Mouse (Mus musculus) kidney, adult 2 months (tissue): ENCODE measurements around the gene Cldn34b1. TPM values are rescaled to one million over a fixed set of nuclear protein-coding genes. Genes with fewer than 3 reads are reported as not detected.
"Not testable (repeated sequence)": the region's sequence is repeated elsewhere in the genome, so short reads cannot be mapped to it uniquely, and the experiment has no call there.

Experiments
- DNase-seq: peaks from one replicate; pipeline ENCODE4 v3.0.0; 2021
- H3K27ac ChIP-seq: fragments of 200-500 bp; 2 replicates; pipeline ENCODE4 v1.5.1; 2012; ENCODE audit warnings: low read depth, low read length, control low read depth, inconsistent platforms; ENCODE audit not compliant: insufficient read depth
- H3K27me3 ChIP-seq: fragments of 200-500 bp; replicated peaks from 2 replicates; pipeline ENCODE4 v1.6.1; 2012; ENCODE audit warnings: mild to moderate bottlenecking, moderate library complexity, low read length, inconsistent platforms; ENCODE audit not compliant: control insufficient read depth, insufficient read depth
- H3K36me3 ChIP-seq: fragments of 200-500 bp; 2 replicates; pipeline ENCODE4 v1.6.1; 2012; ENCODE audit warnings: mild to moderate bottlenecking, moderate library complexity, low read length, inconsistent platforms; ENCODE audit not compliant: control insufficient read depth, insufficient read depth
- H3K4me1 ChIP-seq: fragments of 200-500 bp; 2 replicates; pipeline ENCODE4 v1.6.1; 2011; ENCODE audit warnings: low read length; ENCODE audit not compliant: control insufficient read depth, insufficient read depth
- H3K4me3 ChIP-seq: fragments of 200-500 bp; 2 replicates; pipeline ENCODE4 v1.5.1; 2011; ENCODE audit warnings: mild to moderate bottlenecking, low read depth, low read length, control low read depth; ENCODE audit not compliant: insufficient read depth
- WGBS: fragments of 180-500 bp; shearing (Covaris S2); methylation state at CpG from one replicate; pipeline ENCODE4 v1.1.7; 2018; 5-methylcytosine and 5-hydroxymethylcytosine counted together
- polyA plus RNA-seq: library from polyadenylated mRNA; depleted of rRNA; stranded (reverse); fragments of >200 nt; gene quantifications from 2 replicates; pipeline ENCODE4 v1.2.3, GENCODE M21; 2012; rRNA removed

Gene Cldn34b1
- not detected in 2 replicates for polyA plus RNA-seq

DNA sequence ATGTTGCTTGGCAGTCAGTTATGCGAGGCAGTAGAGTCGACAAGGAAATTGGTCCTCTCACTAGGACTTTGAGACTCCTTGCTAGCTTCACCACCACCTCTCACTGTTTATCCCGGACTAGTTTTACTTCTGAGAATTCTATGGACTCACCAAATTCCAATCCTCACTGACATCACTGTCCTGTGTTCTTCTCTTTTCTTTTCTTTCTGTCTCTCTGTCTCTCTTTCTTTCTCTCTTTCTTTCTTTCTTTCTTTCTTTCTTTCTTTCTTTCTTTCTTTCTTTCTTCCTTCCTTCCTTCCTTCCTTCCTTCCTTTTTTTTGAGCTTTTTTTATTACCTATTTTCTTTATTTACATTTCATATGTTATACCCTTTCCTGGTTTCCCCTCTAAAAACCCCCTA, at the start of gene Cldn34b1:
Cldn34b1 (minus strand) TSS at position 101 of the 400 bp plus-strand sequence.
- WGBS: 86% methylated on average over 3 of the region's 3 CpGs
- H3K4me1 ChIP-seq: not testable (repeated sequence)

DNA sequence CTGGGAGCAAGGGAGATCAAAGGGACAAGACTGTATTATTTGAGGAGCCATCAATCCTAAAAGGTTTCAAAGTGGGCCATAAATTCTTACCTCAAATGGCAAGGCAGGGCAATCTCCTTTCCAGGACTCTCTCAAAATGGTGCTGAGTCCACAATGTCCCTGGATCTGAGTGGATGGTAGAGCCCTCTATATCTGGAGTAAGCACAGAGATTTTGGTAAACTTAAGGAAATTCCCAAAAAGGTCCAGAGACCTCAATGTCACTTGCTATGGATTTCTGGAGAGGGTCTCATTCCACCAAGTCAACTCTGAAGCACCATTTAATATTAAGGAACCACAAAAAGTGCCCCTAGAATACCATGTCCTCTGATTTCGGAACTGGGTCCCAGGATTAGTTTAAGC, 45.8 kb upstream of the Cldn34b1 start, which contains the start of gene Magea6:
Magea6 (minus strand) TSS at position 101 of the 400 bp plus-strand sequence.
- not testable (repeated sequence) for H3K4me1 ChIP-seq
- WGBS: 67% methylated on average over 1 of the region's 1 CpGs

More for the DNA sequence above, at the start of gene Cldn34b1:
- H3K27me3 ChIP-seq, H3K4me3 ChIP-seq, H3K36me3 ChIP-seq, H3K27ac ChIP-seq, DNase-seq: not testable (repeated sequence)

More for the DNA sequence above, 45.8 kb upstream of the Cldn34b1 start, which contains the start of gene Magea6:
- DNase-seq, H3K27ac ChIP-seq, H3K27me3 ChIP-seq, H3K4me3 ChIP-seq, H3K36me3 ChIP-seq: not testable (repeated sequence)

Other genes starting within 250 kb of the Cldn34b1 start
- not detected in 2 replicates for gene Magea6, start 45.7 kb upstream of the Cldn34b1 start, polyA plus RNA-seq
- gene Magea3, start 59.2 kb upstream of the Cldn34b1 start, polyA plus RNA-seq: not detected in 2 replicates
- gene Magea8, start 105.6 kb upstream of the Cldn34b1 start, polyA plus RNA-seq: not detected in 2 replicates
- not detected in 2 replicates for gene Magea5, start 172.9 kb upstream of the Cldn34b1 start, polyA plus RNA-seq
- not detected in 2 replicates for gene Magea1, start 199.5 kb upstream of the Cldn34b1 start, polyA plus RNA-seq
- gene Magea2, start 203.4 kb upstream of the Cldn34b1 start, polyA plus RNA-seq: not detected in 2 replicates
- 0.08 TPM in 1 of 2 replicates, not detected in the other for gene Cldn34b2, start 238.1 kb upstream of the Cldn34b1 start, polyA plus RNA-seq